Mouse (Mus musculus) cerebellum, adult 9-10 months (tissue): ENCODE results near the gene Rap1b.
"Not testable (repeated sequence)": the region's sequence is repeated elsewhere in the genome, so short reads cannot be mapped to it uniquely, and the experiment has no call there.

Source experiments
- DNase-seq: peaks from one replicate; pipeline ENCODE4 v3.0.0; 2022

The Rap1b gene

DNA sequence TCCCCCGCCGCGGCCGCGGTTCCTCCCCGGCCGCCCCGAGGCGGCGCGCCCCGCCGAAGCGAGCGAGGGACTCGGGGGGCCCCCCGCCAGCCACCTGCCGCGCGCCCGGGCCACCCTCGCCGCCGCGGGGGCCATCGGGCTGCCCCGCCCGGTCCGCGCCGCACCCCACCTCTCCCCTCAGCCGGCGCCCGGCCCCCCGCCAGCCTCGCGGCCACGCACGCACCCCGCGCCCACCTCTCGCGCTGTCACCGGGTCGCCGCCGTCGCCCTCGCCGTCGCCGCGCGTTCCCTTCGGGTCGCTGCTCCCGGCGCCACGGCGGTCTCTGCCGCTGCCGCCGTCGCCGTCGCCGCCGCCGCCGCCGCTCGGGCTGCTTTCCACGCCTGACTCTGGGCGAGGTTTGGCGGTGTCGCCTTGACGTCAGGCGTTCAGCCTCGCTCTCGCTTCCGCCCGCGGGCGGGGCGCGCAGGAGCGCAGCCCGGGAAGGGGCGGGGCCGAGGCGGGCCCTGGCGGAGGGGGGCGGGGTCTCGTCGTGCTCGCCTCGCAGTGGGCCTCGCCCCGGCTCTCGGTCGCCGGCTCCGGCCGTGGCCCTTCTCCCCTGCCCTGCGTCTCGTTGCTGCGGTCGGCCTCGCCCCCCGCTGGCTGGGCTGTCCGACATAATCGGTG, at the start of gene Rap1b:
Gene Rap1b, minus strand, starts transcription at position 439 of the 663 bp plus-strand sequence.
- DNase-seq, result peak; percentile 93

DNA sequence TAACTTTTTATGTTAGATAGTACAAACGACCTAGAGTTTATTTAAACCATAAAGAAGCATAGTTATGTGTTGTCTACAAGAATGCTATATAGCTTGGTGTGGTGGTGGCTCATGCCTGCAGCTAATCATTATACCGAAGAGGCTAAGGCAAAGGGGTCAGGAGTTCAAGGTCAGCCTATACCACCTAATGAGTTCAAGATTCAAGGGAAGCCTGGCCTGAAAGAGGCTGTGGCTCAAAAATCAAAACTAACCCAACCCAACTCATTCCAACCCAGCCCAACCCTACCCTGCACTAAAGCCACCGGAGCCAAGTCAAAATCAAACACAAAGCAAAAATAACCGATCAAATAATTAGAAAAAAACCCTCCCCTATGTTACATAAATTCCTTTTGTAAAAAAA, 49.4 kb upstream of the Rap1b start:
- DNase-seq, result no peak

DNA sequence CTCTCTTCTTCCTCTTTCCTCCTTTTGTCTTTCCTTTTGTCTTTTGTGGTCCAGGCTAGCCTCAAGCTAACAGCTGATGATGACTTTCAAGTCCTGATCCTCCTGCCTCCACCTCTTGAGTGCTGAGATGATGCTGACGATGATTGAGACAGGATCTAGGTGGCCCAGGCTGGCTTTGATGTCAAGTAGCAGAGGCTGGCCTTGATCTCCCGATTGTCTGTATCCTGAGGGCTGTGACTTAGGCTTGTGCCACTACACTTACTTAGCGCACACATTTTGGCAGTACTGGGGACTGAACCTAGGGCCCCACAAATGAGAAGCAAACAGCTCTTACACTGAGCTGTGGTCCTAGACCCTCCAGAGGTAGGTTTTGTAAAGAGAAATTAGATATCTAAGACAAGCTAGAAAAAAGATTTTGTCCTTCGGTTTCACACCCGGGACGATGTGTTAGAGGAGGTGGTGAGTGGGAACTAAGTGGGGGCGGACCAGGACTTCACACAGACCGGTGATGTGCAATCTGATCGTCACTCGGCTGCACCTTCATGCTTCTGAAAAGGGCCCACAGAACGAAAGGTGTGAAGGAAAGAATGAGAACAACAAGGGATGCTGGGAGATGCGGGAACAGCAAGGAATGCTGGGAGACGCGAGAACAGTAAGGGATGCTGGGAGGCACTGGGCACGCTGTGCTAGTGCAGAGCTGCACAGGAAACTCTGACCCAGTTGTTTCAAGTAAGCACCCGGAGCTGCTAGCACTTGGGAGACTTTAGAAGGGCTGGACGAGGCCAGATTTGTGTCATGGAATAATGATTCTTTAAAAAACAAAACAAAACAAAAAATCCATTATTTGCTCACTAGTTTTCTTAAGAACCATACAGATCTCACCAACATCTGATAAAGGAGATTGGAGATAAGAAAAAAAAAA, 48.5 kb upstream of the Rap1b start:
- DNase-seq, result no peak

DNA sequence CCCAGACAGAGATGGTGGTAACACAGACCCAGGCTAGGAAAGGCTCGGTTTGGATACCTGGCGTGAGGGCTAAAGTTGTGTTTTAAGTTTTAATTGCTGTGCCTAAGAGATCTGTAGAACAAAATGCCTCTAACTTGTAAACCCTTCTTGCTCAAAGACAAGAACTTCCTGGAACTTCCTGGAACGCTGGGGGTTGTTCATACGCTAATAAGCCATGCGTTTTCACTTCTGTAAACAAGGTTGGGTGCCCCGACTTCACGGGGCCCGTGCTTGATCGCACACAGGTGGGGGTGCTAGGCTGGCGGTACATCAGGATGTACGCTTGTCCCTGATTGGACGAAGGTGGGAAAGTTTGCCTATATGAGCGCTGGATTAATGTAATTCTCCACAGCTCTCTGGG, 47.3 kb upstream of the Rap1b start:
- not testable (repeated sequence) for DNase-seq

DNA sequence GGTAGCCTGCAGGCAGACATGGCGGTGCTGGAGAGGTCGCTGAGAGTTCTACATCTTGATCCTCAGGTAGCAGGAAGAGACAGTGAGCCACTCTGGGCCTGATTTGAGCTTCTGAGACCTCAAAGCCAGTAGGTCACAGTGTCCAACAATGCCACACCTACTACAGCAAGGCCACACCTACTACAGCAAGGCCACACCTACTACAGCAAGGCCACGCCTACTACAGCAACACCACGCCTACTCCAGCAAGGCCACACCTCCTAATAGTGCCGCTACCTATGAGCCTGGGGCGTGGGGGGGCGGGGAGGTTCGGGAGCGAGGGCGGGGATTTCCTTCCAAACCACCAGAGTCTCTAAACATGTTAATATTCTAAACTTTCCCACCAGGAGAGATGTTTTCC, 45.5 kb upstream of the Rap1b start:
- DNase-seq, result no peak

DNA sequence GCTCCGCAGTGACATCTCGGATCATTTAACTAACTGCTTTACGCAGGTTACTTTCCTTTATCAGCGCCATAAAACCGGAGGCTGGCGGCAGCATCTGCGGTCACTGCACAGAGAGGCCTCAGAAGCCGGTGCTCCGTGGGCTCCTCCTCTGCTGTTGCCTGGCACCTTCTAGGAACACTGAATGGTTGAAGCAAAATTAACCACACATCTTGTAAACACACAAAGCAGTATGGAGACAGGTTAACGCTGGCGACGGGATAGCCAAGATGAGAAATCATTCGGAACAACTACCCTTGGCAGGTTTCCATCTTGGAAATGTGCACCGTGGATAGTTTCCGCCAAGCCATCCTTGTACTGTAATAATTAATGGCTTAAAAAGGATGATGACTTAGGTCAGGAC, 43.0 kb upstream of the Rap1b start:
- no peak for DNase-seq

DNA sequence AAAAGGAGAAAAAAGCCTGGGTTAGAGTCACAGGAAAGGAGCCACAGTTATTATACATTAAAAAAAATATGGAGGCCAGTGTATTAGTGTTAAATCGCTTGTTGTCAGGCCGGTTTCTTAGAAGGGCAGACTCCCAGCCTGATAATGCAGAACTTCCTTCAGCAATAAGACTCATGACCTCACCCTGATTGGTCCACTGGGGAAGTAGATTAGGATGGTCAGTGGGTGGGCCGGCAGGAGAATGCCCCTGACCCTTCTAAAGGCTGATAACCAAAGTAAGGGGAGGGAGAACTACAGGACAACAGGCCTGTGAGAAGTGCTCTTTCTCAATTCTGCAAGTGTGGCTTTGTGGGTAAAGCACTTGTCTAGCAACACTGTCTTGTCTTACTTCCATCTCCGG, 39.5 kb upstream of the Rap1b start:
- DNase-seq, result no peak

DNA sequence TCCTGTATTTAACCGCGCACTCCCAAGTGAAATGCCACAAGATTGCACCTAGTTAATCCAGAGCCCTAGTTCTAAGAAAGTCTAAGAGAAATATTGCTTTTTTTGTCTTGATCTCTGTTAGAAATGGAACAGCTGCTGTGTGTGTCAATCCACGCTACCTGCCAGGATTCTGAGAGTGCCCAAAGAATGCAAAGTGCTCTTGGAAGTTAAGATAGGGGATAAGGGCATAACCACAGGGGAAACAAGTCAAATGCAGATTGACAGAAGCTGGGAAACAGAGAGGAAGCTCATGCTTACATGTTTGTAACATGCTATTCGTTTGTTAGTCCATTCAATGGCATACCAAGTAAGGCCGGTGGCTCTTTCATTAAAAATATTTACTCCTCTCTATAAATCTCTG, 38.9 kb upstream of the Rap1b start:
- no peak for DNase-seq

DNA sequence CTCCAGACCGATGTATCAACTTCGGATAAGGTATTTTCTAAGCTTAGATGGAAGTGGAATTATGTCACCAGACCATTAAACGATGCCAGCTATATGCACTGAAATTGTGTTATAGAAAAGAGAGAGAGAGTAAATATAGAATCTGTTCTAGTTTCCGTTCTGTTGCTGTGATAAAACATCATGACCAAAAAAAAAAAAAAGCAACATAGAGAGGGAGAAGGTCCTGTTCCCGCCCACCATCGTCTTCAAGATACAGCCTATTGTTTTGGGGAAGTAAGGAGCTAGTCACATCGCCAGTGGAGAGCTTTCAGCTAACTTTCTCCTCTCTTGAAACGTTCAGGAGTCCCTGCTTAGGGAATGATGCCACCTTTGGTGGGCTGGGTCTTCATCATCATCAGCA, 37.6 kb upstream of the Rap1b start:
- DNase-seq, result no peak

DNA sequence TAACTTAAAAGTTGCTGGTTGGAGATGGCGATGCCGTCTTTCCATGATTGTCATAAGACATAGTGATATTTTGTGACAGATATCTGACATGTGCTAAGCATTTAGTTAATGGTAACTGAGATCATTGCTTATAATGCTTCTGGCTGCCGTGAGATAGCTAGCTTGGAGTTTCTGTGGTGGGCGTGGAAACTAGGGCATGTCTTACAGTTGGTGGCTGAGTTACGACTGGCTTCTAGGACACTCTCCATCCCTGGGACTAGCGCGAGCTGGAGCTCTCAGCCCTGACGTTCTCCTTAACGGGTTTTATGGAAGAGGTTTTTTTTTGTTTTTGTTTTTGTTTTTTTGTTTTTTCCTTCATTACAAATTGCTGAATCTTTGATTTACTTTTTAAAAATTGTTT, 32.8 kb upstream of the Rap1b start:
- no peak for DNase-seq

DNA sequence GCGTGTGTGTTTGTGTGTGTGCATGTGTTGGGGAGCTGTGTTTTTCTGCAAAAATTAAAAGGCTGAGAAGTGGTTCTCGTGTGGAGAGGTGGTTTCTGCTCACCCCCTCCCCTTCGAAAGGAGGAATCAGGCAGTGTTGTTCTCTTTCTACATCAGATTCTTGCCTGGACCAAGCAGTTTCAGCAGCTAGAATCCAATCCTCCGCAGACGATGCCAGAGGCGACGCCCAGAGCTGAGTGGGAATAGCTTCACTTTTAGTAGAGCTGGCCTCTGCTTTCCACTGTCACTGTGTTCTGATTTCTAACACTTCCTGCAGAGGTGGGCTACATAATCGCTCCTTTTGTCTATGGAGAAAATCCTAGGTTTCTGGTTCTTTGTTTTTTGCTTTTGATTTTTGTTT, 31.0 kb upstream of the Rap1b start:
- DNase-seq, result no peak

DNA sequence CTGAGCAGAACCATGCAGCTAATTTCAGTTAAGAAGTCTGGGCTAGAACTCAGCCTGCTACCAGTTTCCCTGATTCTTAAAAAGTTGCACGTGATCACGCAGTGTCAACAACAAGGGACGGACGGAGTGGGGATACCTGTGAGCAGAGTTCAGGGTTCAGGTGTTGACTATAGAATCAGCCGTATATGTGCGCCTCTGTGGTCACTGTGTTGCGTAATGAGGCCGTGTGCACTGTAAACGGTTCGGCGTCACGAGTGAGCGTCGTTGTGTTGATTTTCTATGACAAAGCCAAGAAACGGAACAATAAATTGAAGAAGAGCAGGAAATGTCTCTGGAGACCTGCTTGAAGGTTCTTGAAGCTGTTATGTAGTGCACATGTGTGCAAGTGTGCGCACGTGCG, 30.6 kb upstream of the Rap1b start:
- no peak for DNase-seq

DNA sequence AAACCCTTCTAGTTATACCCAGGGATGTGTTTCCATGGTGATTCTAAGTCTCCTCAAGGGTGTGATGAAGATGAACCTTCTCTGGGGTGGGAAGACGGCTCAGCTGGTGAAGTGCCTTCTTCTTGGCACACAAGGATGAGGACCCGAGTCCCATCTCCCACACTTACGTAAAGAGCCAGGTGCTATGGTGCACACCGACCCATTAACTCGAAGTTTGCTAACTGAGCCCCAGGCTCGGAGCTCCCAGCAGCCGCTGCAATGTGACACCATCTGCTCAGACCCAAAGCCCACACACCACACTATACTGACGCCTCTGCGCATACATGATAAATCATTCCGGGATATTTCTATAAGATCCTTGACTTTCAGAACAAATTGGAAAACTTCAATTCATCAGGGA, 29.1 kb upstream of the Rap1b start:
- DNase-seq, result no peak

DNA sequence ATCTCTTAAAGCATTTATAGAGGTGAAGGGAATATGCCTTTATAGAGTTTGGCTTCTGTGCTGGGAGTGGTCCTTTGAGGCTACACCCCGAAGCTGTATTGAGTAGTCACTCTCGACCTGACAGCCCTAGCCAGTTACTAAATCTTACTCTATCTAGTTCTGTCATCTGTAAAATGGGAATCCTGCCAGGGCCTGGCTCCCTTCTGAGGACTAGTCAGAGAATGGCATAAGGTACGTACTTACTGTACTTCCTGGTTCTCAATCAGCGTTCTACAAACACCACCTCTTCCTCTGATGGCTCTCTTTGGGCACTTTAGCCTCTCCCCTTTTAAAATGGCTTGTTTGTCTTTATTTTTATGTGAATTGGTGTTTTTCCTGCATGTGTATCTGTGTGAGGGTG, 28.1 kb upstream of the Rap1b start:
- no peak for DNase-seq

DNA sequence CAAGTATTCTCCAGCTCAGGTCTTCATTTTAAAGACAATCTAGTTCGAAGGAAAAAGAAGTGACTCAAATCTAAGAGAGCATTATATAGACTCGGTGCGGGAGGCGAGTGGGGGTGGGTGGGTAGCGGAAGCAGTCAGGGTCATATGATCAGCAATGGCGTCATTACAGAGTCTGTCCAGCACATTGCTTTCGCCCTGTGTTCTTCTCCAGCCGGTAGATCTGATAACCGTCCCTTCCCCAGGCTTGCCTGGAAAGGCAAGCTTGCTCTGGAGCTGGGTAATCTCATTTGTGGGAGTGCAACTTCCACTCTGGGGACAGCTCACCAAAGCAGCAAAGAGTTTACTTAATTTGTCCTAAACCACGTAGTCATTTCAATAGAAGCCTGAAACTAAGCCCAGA, 26.6 kb upstream of the Rap1b start:
- DNase-seq, result no peak

DNA sequence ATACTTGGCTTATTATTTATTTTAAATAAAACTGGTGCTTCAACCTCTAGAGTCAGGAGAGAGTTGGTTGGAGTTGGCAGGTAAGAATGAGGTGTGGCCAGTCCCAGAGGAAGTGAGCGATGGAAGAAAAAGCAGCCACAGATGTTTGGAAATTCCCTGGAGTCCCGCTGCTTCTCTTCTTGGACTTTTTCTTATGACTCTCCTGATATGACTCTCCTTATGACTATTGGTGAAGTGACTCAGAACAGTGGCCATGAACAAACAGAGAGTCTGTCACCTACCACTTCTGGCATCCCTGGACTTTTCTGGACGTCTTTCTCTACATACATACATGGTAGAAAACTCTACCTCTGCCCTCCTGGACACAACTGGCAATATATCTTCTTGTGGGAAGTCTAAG, 21.5 kb upstream of the Rap1b start:
- no peak for DNase-seq

DNA sequence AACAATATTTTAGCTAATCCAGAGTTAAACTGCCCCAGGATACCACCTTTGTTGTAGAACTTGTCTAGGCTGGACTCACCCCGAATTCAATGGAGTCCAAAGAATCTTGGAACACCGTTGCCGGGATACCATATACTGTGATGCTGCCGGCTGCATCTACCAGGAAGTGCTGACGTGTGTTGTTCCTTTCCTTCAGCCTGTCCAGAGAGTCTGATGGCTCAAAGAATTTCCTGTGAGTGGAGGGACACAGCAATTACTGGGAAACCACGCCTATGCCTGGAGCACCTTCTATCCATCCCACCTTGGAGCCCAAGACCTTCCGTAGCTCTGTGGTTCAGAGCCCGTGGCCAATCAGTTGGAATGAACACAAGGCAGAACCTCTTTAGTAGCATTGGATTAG, 20.8 kb upstream of the Rap1b start:
- DNase-seq, result no peak

DNA sequence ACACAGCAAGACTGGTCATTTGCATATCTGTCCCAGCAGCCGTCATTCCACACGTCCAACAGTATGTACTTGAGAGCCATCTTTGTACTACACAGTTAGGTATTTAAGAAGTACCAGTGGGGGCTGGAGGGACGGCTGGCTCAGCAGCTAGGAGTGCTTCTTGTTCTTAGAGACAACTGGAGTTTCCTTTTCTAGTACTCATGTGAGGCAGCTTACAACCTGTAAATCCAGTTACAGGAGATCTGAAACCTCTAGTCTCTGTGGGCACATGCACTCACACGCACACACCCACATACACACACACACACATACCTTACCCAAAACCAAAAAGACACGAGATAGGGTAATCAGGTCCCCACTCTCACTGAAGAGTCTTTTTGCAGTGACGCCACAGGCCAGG, 18.9 kb upstream of the Rap1b start:
- no peak for DNase-seq

DNA sequence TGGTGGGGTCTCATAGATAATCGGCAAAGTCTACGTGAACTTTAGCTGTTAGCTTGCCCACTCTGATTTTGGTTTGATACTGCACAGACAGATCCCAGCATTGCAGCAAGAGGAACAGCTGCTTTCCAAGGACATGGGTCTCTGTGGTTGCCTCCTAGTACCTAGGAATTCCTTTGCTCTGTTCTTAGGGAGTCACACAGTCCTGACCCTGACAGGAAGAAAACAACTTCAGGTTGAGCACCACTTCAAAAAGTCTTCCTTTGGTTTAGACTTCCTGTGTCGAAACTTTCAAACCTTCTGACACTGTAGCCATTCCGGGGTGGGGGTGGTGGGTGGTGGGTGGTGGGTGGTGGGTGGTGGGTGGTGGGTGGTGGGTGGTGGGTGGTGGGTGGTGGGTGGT, 18.4 kb upstream of the Rap1b start:
- DNase-seq, result no peak

DNA sequence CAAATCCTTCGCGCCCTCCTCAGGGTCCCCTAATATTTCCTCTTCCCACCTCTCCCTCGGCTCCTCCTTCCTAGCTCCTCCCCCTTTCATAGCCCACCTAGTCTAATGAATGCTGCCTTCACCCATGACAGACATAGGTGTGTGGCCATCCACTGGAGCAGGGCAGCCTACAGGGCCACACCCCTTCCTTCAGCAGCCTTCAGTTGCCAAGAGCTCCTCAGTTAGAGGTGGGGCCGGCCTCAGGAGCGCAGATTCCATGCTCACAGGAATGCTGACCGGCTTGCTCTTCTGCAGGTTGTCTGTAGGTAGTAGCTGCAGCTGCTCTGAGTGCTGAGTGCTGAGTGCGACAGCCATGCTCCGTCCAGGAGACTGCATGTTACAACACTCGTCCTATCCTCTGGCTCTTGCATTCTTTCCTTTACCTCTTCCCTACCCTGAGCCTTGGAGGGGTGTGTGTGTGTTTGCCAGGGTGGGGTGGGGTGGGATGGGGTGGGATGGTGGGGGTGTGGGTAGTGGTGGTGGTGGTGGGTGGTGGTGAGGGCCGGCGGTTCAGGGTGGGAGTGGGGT, 16.3 kb upstream of the Rap1b start:
- DNase-seq, result no peak

DNA sequence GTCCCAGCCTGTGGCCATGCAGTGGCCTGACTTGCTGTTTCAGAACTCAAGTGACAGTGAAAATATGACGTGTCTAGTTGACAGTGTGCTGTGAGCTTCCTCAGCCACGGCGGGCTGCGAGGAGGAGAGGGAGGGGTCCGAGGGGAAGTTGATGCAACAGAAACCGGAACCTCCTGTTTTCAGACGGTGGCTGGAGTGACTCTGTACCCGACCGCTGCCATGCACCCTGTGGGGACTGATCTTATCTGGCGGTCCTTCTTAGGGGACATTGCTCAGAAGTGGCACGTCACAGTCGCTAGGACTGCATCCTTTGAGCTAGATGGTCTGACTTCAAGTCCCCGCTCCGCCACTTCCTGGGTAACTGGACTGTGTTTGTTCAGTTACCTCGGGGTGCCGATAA, 15.1 kb upstream of the Rap1b start:
- DNase-seq, result no peak

DNA sequence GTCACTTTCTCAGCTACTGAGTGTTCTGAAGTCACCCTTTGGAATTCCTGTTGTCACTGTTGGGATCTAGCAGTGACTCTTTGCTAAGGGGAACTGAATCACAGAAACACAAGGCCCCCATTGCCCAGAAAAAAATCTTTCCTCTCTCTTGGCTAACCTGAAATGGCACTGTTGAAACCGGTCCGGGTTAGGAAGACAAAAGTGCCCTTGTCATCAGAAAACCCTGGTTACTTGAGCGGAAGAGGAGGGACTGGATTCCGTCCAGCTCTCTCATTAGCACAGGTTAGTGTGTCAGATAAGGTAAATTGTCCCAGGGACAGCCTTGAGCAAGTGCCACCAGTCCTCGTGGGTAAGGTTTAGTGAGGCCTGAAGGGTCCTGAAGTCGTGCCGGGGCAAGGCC, 14.5 kb upstream of the Rap1b start:
- no peak for DNase-seq

DNA sequence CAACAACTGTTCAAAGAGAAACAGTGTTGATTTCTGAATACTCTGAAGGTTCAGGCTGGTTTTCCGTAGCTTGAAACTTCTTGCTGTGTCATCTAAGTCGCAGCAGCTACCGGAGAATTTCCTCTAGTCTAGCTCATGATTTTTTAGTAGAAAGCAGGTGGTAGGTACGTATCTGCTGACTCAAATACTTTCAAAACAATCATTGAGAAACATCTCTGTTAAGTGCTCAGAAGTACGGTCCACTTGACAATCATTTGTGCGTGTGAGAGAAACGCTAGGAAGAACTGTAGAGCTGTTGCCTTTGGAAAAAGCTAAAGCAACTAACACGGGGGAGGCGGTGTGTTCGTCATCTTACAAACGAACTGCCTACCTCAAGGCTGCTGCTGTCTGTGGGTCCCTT, 14.0 kb upstream of the Rap1b start:
- no peak for DNase-seq

DNA sequence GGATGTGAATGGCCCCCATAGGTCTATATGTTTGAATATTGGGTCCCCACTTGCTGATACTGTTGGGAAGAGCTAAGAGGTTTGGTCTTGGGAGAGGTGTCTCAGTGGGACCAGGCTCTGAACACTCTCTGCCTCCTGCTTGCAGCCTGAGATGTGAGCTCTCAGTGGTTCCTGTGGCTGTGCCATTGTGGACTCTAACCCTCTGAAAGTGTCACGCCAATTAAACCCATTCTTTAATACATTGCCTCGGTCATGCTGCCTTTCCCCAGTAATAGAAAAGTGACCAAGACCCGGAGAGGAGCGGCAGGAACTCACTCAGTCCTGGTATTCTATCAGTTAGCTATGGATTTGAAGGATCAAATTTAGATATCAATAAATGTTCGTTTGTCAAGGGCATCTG, 12.4 kb upstream of the Rap1b start:
- DNase-seq, result no peak
